Mouse (Mus musculus) frontal cortex, adult 2 months (tissue): ENCODE data around the gene Sypl2. TPM values are rescaled to one million over a fixed set of nuclear protein-coding genes. Genes with fewer than 3 reads are reported as not detected.

Experiments
- DNase-seq, 2 experiments: peaks; one replicate each; pipeline ENCODE4 v3.0.0; 2022; ENCODE audit warnings: low spot score in 1 of 2; ENCODE audit errors: extremely low spot score in 1 of 2
- polyA plus RNA-seq: library from polyadenylated mRNA; depleted of rRNA; stranded (reverse); fragments of >200 nt; gene quantifications from 2 replicates; pipeline ENCODE4 v1.2.3, GENCODE M21; 2012; rRNA removed

Gene Sypl2
- polyA plus RNA-seq, 1 experiment, result 1.8 TPM

DNA sequence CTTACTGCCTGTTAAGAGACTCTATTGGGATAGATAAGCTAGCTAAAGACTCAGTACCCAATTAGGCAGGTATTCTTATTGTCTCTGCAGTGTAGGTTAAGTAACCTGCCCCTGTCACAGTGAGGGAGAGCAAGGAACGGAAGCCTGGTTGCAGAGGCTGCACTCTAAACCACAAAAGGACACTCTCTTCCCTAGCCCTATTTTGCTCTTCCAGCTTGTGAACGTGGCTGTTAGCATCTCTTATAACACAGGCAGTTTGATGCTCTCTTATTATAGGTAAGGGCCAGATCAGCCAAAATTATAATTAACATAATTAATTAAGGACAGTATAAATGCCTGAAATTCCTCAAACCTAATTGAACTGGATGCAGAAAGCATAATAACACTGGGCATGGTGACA lies 45.9 kb downstream of the Sypl2 start:
- DNase-seq, result no peak

GRCm38 (mm10) chr3:108178756-108179715 lies 47.4 kb downstream of the Sypl2 start:
- no peak for DNase-seq

DNA sequence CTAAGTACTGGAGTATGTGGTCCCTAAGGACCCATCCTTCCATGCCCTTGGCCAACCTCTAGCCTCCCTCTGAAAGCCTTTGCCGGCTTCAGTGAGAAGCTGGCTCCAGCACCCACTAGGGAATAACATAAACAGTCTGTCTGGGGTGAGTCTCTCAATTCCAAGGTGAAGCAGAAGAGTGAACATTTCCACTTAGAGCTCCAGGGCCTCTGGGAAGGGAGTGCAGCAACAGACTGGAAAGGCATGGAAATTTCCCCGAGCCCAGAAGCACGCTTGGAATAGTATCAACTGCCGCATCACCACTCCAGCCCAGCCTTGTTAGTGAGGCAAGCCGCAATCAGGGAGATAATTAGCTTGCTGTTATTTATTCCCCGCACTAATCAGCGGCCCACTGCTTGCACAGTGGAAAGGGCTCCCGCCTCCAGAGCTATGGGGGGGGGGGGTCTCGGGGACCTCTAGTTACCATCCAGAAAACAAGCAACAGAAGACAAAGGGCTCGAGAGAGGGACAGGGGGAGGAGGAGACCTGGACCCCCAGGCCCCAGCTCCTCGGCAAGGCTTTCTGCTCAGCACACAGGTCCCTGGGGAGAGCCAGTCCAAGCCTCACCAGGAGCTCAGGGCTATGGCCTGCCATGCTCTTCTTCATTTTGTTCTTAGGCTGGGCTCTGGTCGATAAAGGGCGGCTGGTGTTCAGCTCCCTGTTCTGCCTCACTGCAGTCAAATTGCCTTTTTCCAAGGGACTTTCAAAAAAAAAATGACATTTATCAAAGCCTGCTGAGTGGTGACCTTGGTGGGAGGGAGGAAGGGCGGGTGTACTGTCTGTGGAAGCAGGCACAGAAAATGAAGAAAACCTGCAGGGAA lies 51.5 kb downstream of the Sypl2 start:
- DNase-seq, result peak; percentile 72 to 85

GRCm38 (mm10) chr3:108169199-108169598 lies 57.2 kb downstream of the Sypl2 start:
- no peak for DNase-seq

- no peak for DNase-seq
These were observed 58.9 kb downstream of the Sypl2 start for GRCm38 (mm10) chr3:108167499-108167898.

GRCm38 (mm10) chr3:108166486-108167211 lies 59.8 kb downstream of the Sypl2 start:
- DNase-seq, result peak in 1 of 2 experiments; percentile 65

- no peak for DNase-seq
These were observed 60.7 kb downstream of the Sypl2 start for GRCm38 (mm10) chr3:108165532-108166315.

GRCm38 (mm10) chr3:108164807-108165206 lies 61.6 kb downstream of the Sypl2 start:
- peak; percentile 76 to 96 for DNase-seq

GRCm38 (mm10) chr3:108164091-108164490 lies 62.4 kb downstream of the Sypl2 start:
- DNase-seq, result no peak

Other genes with a start within 250 kb of the Sypl2 start
- 6.3 and 8.0 TPM in 2 replicates for gene Gstm2, start 240.2 kb downstream of the Sypl2 start, polyA plus RNA-seq
- gene Gstm1, start 208.7 kb downstream of the Sypl2 start, polyA plus RNA-seq, result 345 and 428 TPM in 2 replicates
- gene Gstm4, start 181.8 kb downstream of the Sypl2 start, polyA plus RNA-seq, result 12.7 and 15.0 TPM in 2 replicates
- 188 and 230 TPM in 2 replicates for gene Ampd2, start 140.0 kb downstream of the Sypl2 start, polyA plus RNA-seq
- 0.53 and 0.58 TPM in 2 replicates for gene Gnat2, start 133.9 kb downstream of the Sypl2 start, polyA plus RNA-seq
- gene Gnai3, start 80.5 kb downstream of the Sypl2 start, polyA plus RNA-seq, result 37.3 and 37.5 TPM in 2 replicates
- gene Gpr61, start 71.8 kb downstream of the Sypl2 start, polyA plus RNA-seq, result 15.0 and 15.1 TPM in 2 replicates
- 62.1 and 62.6 TPM in 2 replicates for gene Amigo1, start 40.3 kb downstream of the Sypl2 start, polyA plus RNA-seq
- 19.1 and 19.3 TPM in 2 replicates for gene Cyb561d1, start 25.4 kb downstream of the Sypl2 start, polyA plus RNA-seq
- gene Atxn7l2, start 15.7 kb downstream of the Sypl2 start, polyA plus RNA-seq, result 42.7 and 44.0 TPM in 2 replicates
- gene Psma5, start 30.3 kb upstream of the Sypl2 start, polyA plus RNA-seq, result 98.0 and 117 TPM in 2 replicates
- 157 and 166 TPM in 2 replicates for gene Sort1, start 57.4 kb upstream of the Sypl2 start, polyA plus RNA-seq
- gene Mybphl, start 138.3 kb upstream of the Sypl2 start, polyA plus RNA-seq, result 0.06 TPM in 1 of 2 replicates, not detected in the other
- 11.7 and 14.6 TPM in 2 replicates for gene Psrc1, start 157.2 kb upstream of the Sypl2 start, polyA plus RNA-seq
- 63.6 TPM in 2 replicates for gene Celsr2, start 188.9 kb upstream of the Sypl2 start, polyA plus RNA-seq
- gene Sars, start 218.6 kb upstream of the Sypl2 start, polyA plus RNA-seq, result 202 and 203 TPM in 2 replicates